Mouse (Mus musculus) forebrain, embryonic 16.5 days (tissue): ENCODE measurements at regions not wholly inside any gene's neighbourhood (a gene's known extent, or its start where the extent isn't known, plus 50 kb on each side); places are given as distances from the start of the nearest gene placed in this dataset.

ENCODE experiments used
- ATAC-seq: fragments of 200-750 bp; cut with Nextera tagmentation; 2 replicates; pipeline ENCODE4 v1.8.0; 2017; ENCODE audit warnings: mild to moderate bottlenecking, moderate library complexity
- H3K27ac ChIP-seq: fragments of 300-500 bp; sonication (generic); 2 replicates; pipeline ENCODE4 v1.5.1; 2014; ENCODE audit warnings: low read length, control low read depth
- H3K27me3 ChIP-seq: fragments of 300-500 bp; sonication (generic); replicated peaks from 2 replicates; pipeline ENCODE4 v1.6.1; 2014; ENCODE audit warnings: low read length; ENCODE audit not compliant: control insufficient read depth, insufficient read depth
- H3K36me3 ChIP-seq: fragments of 300-500 bp; sonication (generic); 2 replicates; pipeline ENCODE4 v1.6.1; 2014; ENCODE audit not compliant: control insufficient read depth, insufficient read depth
- H3K4me1 ChIP-seq: fragments of 300-500 bp; sonication (generic); replicated peaks from 2 replicates; pipeline ENCODE4 v1.6.1; 2014; ENCODE audit warnings: low read length; ENCODE audit not compliant: control insufficient read depth, insufficient read depth
- H3K4me2 ChIP-seq: fragments of 300-500 bp; sonication (generic); 2 replicates; pipeline ENCODE4 v1.6.1; 2014; ENCODE audit warnings: mild to moderate bottlenecking, low read length, control low read depth
- H3K4me3 ChIP-seq: fragments of 300-500 bp; sonication (generic); replicated peaks from 2 replicates; pipeline ENCODE4 v1.5.1; 2014; ENCODE audit warnings: mild to moderate bottlenecking, low read length, control low read depth
- H3K9ac ChIP-seq: fragments of 300-500 bp; sonication (generic); replicated peaks from 2 replicates; pipeline ENCODE4 v1.6.1; 2014; ENCODE audit warnings: low read depth, low read length, control low read depth
- H3K9me3 ChIP-seq: fragments of 300-500 bp; sonication (generic); 2 replicates; pipeline ENCODE4 v1.6.1; 2016; ENCODE audit warnings: low read length; ENCODE audit not compliant: control insufficient read depth
- WGBS: fragments of 180-500 bp; shearing (Covaris S2); extraction: QIAGEN DNeasy Blood & Tissue Kit; methylation state at CpG from one replicate; pipeline ENCODE4 v1.1.7; 2014; 5-methylcytosine and 5-hydroxymethylcytosine counted together

DNA sequence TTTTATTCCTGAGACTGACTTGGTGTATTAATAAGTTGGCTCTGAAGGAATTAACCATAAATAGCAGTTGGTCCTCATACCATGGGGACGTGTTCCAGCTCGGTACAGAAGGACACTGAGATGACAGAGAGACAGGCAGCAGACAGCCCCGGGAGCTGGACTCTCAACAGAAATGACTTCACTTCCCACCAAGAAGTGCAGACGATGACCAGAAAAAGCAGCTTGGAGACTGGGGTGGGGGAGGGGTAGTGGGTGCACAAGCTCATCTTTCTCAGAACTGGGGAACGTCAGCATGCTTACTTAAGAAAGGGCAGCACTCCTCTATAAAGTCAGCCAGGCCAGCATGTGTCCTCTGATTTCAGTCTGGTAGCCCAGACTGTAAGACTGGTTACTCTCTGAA is 518.9 kb downstream of the Fam19a5 start:
- WGBS, result 84% methylated on average over 5 of the region's 5 CpGs
- no peak overlapping the region for H3K4me3 ChIP-seq
- H3K9me3 ChIP-seq, result no peaks in the 10 kb centered on the region
- H3K27me3 ChIP-seq, result no peaks in the 10 kb centered on the region
- no peak overlapping the region for H3K9ac ChIP-seq
- no peak overlapping the region for H3K4me2 ChIP-seq
- H3K4me1 ChIP-seq, result no peaks in the 10 kb centered on the region
- no peak overlapping the region for H3K27ac ChIP-seq
- ATAC-seq, result no peak
- no peaks in the 10 kb centered on the region for H3K36me3 ChIP-seq

- Histone ChIP-seq H3K4me3 (no peak overlapping the region), H3K4me2 (no peak overlapping the region), H3K9me3 (no peaks in the 10 kb centered on the region), H3K9ac (no peak overlapping the region), H3K27ac (no peak overlapping the region), H3K36me3 (no peaks in the 10 kb centered on the region), H3K4me1 (no peaks in the 10 kb centered on the region), H3K27me3 (no peaks in the 10 kb centered on the region)
- no peak for ATAC-seq
- 74% methylated on average over 3 of the region's 3 CpGs for WGBS
These were observed 524.4 kb downstream of the Fam19a5 start for GRCm38 (mm10) chr15:88068476-88068875.

GRCm38 (mm10) chr15:88072676-88073075 is 527.4 kb upstream of the Zdhhc25 start:
- no peaks in the 10 kb centered on the region for H3K9me3 ChIP-seq
- H3K4me1 ChIP-seq, result no peaks in the 10 kb centered on the region

DNA sequence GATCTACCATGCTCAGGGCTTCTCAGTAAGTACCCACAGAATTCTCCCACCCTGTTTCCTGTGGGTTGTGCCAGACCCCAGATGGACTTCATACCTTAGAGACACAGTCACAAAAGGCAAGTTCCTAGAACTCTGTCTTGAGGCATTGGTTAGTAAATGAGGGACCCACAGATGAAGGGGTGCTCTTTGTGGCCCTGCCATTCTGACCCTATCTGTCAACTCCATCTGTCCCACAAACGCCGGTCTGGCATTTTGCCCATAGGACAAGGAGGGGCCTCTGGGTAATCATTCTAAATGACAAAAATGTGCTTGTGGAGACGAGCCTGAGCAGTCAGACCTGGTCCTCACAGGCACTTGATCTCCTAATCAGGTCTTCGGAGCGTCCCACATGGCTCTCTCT is 516.2 kb upstream of the Zdhhc25 start:
- H3K36me3 ChIP-seq, result no peaks in the 10 kb centered on the region
- H3K27me3 ChIP-seq, result no peaks in the 10 kb centered on the region
- no peak overlapping the region for H3K9ac ChIP-seq
- H3K4me2 ChIP-seq, result no peak overlapping the region
- peaks cover 4% of the 10 kb centered on the region; the same call in 1 of the 2 replicates for H3K4me1 ChIP-seq
- WGBS, result 61% methylated on average over 5 of the region's 5 CpGs
- no peak overlapping the region for H3K27ac ChIP-seq
- no peak for ATAC-seq
- H3K4me3 ChIP-seq, result no peak overlapping the region
- H3K9me3 ChIP-seq, result no peaks in the 10 kb centered on the region

More at GRCm38 (mm10) chr15:88072676-88073075, 527.4 kb upstream of the Zdhhc25 start:
- WGBS, result 19% methylated on average over 1 of the region's 1 CpGs
- no peak for ATAC-seq
- no peak overlapping the region for H3K4me2 ChIP-seq
- no peaks in the 10 kb centered on the region for H3K36me3 ChIP-seq
- H3K27me3 ChIP-seq, result no peaks in the 10 kb centered on the region
- no peak overlapping the region for H3K4me3 ChIP-seq
- H3K27ac ChIP-seq, result no peak overlapping the region
- H3K9ac ChIP-seq, result no peak overlapping the region

- 81% methylated on average over 3 of the region's 3 CpGs for WGBS
- Histone ChIP-seq H3K36me3 (no peaks in the 10 kb centered on the region), H3K27me3 (no peaks in the 10 kb centered on the region), H3K27ac (no peak overlapping the region), H3K4me2 (no peak overlapping the region), H3K9ac (no peak overlapping the region), H3K4me3 (no peak overlapping the region), H3K4me1 (peaks cover 9% of the 10 kb centered on the region), H3K9me3 (no peaks in the 10 kb centered on the region)
- ATAC-seq, result no peak
These were observed 514.5 kb upstream of the Zdhhc25 start for GRCm38 (mm10) chr15:88085631-88086030.

GRCm38 (mm10) chr15:88089486-88089885 is 510.6 kb upstream of the Zdhhc25 start:
- WGBS, result 28% methylated on average over 4 of the region's 4 CpGs
- H3K4me1 ChIP-seq, result peaks cover 4% of the 10 kb centered on the region; the same call in 1 of the 2 replicates
- peak; percentile 28; the same call in 1 of the 2 replicates for ATAC-seq
- H3K27me3 ChIP-seq, result no peaks in the 10 kb centered on the region
- H3K36me3 ChIP-seq, result no peaks in the 10 kb centered on the region
- H3K27ac ChIP-seq, result no peak overlapping the region
- no peak overlapping the region for H3K9ac ChIP-seq
- no peak overlapping the region for H3K4me3 ChIP-seq
- peaks cover 5% of the 10 kb centered on the region for H3K9me3 ChIP-seq
- H3K4me2 ChIP-seq, result no peak overlapping the region

GRCm38 (mm10) chr15:88091390-88091789 is 508.7 kb upstream of the Zdhhc25 start:
- H3K27me3 ChIP-seq, result no peaks in the 10 kb centered on the region
- peaks cover 5% of the 10 kb centered on the region for H3K9me3 ChIP-seq
- H3K36me3 ChIP-seq, result no peaks in the 10 kb centered on the region
- H3K9ac ChIP-seq, result no peak overlapping the region
- no peak overlapping the region for H3K4me2 ChIP-seq
- peaks cover 4% of the 10 kb centered on the region; the same call in 1 of the 2 replicates for H3K4me1 ChIP-seq
- ATAC-seq, result no peak
- H3K27ac ChIP-seq, result no peak overlapping the region
- WGBS, result 97% methylated on average over 5 of the region's 5 CpGs
- H3K4me3 ChIP-seq, result no peak overlapping the region

- Histone ChIP-seq H3K27me3 (no peaks in the 10 kb centered on the region), H3K36me3 (no peaks in the 10 kb centered on the region), H3K4me1 (no peaks in the 10 kb centered on the region), H3K4me2 (no peak overlapping the region), H3K4me3 (no peak overlapping the region), H3K9me3 (no peaks in the 10 kb centered on the region), H3K9ac (no peak overlapping the region), H3K27ac (no peak overlapping the region)
- ATAC-seq, result no peak
- 48% methylated on average over 5 of the region's 5 CpGs for WGBS
These were observed 479.7 kb upstream of the Zdhhc25 start for GRCm38 (mm10) chr15:88120376-88120775.

GRCm38 (mm10) chr15:88123907-88124523 is 476.1 kb upstream of the Zdhhc25 start:
- H3K4me1 ChIP-seq, result no peaks in the 10 kb centered on the region
- H3K27me3 ChIP-seq, result no peaks in the 10 kb centered on the region
- H3K9me3 ChIP-seq, result no peaks in the 10 kb centered on the region
- H3K4me2 ChIP-seq, result no peak overlapping the region; the same call in 1 of the 2 replicates
- no peaks in the 10 kb centered on the region for H3K36me3 ChIP-seq
- no peak overlapping the region for H3K4me3 ChIP-seq
- 51% methylated on average over 24 of the region's 24 CpGs for WGBS
- no peak overlapping the region for H3K9ac ChIP-seq
- H3K27ac ChIP-seq, result no peak overlapping the region
- ATAC-seq, result peak; percentile 85

DNA sequence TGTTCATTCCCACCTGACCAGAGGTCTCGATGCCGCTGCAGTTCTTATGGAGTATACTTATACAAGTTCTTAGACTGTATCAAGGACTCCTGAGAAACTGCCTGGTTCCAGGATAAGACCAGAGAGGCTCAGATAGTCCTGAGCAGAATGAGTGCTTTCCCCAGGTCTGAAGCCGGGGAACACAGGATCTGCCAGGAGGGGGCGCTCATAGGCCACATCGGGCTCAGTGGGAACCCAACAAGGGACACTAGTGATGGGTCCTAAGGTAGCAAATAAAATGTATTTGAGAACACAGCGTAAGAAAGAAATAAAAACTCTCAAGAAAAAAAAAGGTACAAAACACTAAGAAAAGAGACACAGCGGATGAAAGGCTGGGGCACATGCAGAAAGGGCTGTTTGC is 454.0 kb upstream of the Zdhhc25 start:
- no peak overlapping the region for H3K4me2 ChIP-seq
- 42% methylated on average over 7 of the region's 7 CpGs for WGBS
- H3K27ac ChIP-seq, result no peak overlapping the region
- H3K4me1 ChIP-seq, result no peaks in the 10 kb centered on the region
- H3K27me3 ChIP-seq, result no peaks in the 10 kb centered on the region
- peak; percentile 68; the same call in 1 of the 2 replicates for ATAC-seq
- no peaks in the 10 kb centered on the region for H3K9me3 ChIP-seq
- H3K4me3 ChIP-seq, result no peak overlapping the region
- no peaks in the 10 kb centered on the region for H3K36me3 ChIP-seq
- H3K9ac ChIP-seq, result no peak overlapping the region
